Mouse (Mus musculus) spleen, postnatal 10 days (tissue): ENCODE measurements around the gene Zscan12.
A peak's percentile ranks its signal among the peaks of the same experiment; 100 is the strongest.

Source experiments
- DNase-seq, 2 experiments: peaks; one replicate each; pipeline ENCODE4 v3.0.0; 2021 to 2022; ENCODE audit warnings: low spot score in 2 of 2

Zscan12 gene

DNA sequence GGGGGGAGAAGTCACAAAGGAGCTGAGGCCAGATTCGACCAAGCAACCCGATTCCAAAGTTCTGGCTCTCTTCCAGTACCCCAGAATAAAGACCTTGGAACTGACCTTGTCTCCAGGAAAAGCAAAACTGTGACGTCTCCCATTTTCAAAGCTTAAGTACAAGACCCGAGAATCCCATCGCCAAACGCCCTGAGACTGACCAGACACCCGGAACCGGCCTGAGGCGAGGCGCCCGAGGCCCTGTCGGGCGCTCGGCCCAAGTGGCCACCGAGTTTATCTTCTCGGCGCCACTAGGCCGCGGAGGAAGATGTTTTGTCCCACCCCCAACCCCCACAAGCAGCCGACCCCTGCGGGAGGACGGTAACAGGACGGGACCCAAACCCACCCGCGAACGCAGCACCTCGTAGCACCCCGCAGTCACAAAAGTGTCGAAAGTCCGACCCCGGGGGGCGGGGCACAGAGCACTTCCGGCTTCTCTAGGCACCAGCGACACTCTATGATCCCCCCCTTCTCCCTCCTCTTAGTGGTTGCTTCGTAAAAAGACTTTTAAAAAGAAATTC is 39.7 kb downstream of the Zscan12 start, which contains the start of gene Zkscan3:
TSS of gene Zkscan3 (minus strand) at position 469 of the 560 bp plus-strand sequence.
- peak; percentile 82 to 91 for DNase-seq

DNA sequence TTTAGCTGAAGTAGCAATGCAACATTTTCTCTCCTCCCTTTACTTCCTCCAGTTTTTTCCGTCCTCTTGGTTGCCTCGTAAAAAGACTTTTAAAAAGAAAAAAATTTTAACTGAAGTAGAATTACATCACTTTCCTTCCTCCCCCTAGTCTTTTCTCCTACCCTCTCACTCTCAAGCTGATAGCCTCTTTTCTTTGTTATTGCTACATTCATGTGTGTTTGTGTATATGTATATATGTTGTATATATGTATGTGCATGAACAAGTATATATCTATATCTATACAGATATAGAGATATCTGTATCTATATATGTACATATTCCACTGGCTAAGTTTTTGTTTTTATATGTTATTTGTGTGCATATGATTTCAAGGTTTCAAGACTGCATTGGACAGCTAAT is 40.2 kb downstream of the Zscan12 start:
- no peak for DNase-seq

DNA sequence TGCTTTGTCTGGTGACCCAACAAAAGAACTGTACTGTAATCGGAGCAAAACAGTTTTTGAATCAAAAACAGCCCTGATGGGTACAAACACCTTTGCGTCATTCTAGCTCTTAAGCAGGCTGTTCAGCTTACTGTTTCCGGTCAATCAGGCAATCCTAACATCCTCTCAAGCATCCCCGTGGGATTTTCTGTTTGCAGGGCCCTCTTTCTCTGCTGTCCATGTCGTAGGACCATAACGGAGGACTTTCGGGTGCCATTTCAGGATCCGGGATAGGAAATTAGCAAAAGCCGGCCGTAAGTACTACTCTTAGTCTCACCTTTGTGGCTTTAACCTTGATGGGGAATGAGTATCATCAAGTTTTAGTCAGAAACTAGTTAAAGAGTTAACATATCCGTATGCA is 44.7 kb downstream of the Zscan12 start:
- no peak for DNase-seq

DNA sequence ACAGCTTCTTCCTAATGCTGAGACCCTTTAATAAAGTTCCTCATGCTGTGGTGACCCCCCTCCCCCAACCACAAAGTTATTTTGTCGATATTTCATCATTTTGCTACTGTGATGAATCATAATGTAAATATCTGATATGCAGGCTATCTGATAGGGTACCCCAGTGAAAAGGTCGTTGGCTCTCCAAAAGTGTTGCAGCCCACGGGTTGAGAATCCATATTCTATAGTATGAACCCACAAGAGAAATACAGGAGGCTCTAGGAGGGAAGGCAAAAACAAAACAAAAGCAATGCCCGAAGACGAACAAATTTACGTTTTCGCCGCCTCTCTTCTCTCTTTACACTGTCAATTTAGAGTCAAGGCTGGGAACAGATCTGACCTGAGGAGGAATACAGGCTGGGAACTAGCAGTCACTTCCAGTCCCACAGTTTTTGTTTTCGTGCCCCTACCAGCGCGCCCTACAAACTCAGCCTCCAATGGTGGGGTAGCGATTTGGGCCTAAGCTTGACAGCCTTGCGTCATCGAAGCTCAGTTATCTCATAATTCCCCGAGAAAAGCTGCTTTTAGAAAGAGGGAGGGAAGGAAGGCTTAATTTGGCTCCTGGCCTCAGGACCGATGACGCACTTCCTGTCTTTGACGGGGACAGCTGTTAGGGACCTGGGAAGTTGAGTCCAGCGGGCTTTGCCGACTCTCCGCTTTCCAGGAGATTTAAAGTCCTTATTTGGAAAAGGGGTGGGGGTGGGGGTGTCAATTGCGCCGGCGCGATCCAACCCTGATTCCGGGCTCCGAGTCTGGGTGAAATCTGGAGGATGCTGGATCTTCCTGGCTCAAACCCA is 45.6 kb downstream of the Zscan12 start:
- DNase-seq = peak; percentile 35 to 64

DNA sequence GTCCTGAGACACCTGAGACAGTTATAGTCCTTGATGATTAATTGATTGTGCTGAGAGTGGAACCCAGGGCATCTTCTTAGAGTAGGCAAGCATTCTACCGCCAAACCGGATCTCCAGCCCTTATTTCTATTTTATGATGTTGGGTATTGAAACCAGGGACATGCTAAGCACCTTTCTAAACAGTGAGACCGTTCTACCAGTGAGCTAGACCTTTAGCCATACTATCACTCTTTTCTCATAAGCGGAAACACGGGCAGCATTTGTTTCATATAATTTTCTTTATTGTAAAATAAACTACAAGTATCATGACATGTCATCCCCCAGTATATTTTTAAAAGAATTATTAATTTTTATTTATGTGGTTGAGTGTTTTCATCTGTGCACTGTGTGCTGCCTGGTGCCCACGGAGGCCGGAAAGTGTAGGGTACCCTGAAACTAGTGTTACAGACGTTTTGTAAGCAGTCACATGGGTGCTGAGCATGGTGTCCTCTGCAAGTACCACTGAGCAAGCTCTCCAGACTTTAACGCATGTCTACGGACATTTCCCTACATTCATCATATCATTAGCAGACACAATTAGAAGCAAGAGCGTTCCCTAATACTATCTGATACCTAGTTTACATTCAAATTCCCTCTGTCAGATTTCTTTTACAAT is 46.3 kb downstream of the Zscan12 start:
- no peak for DNase-seq

DNA sequence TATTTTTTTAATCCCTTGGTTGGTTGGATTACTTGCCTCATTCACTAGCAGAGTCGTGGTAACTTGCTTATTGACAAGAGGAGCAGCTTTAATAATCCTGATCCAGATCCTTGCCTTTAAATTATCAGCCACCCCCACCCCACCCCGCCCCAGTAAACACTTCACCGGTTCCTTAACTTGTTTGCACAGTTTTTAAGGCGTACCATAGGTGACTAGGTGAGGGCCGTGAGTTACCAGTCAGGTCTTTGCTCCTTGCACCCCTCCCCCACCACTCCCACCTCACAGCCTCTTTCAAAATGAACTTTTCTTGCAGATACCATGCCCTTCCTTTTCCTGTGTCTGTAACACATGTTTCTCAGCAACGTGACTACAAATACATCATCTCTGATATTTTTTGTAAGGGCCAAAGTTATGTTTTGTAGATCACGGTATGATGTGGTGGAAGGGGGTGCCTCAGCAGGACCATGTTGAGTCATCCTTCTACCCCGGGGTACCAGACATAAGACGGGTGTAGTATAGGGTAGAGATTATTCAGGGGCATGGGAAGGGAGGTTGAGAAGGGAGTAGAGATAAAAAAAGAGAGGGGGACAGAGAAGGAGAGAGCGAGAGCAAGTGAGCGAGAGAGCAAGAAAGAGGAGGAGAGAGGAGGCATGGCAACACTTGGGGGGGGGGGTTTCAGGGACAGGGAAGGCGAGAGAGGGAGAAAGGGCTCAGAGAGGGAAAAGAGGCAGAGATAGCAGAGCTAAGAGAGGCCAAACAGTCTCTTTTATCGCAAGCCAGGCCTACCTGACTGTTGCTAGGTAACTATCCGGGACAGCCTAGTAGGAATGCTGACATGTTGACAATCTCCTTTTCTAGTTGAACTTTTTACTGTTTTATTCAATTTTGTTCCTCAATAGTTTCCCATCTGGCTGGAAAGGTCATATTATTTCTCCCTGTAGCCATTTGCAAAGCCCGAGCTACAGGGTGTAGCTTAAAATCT is 51.9 kb downstream of the Zscan12 start:
- no peak for DNase-seq

DNA sequence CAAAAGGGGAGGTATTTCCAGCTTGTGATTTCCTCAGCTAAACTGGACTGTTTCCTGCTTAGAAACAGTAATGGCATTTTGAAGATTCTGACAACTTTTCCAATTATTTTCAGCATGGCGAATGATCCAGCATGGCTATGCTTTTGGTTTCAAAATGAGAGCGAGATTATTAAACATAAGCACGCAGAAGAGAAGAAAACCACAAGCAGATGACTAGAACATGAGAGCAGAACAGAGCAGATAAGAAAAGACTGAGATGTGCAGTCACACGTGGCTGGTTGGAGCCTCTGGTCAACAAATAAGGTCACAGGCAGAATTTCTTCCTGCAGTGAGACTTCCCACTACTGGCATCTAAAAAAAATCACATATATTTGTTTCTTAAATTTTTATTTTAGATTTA is 52.6 kb downstream of the Zscan12 start:
- no peak for DNase-seq

DNA sequence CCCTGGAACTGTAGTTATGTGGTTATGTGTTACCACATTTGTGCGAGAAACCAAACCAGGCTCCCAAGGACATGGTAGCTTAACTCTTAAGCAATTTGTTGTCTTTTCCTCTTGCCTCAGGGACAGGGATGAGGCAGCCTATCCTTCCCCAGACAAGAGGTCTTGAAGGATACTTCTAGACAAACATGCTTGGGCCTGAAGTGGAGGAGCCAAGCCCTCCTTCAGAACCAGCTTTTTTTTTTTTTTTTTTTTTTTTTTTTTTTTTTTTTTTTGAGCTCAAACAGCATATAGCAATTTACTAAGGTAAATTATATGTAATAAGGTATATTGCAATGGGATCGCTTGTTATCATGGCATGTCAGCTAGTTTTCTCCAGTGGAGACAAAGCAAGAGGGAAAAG is 53.1 kb downstream of the Zscan12 start:
- DNase-seq = no peak

DNA sequence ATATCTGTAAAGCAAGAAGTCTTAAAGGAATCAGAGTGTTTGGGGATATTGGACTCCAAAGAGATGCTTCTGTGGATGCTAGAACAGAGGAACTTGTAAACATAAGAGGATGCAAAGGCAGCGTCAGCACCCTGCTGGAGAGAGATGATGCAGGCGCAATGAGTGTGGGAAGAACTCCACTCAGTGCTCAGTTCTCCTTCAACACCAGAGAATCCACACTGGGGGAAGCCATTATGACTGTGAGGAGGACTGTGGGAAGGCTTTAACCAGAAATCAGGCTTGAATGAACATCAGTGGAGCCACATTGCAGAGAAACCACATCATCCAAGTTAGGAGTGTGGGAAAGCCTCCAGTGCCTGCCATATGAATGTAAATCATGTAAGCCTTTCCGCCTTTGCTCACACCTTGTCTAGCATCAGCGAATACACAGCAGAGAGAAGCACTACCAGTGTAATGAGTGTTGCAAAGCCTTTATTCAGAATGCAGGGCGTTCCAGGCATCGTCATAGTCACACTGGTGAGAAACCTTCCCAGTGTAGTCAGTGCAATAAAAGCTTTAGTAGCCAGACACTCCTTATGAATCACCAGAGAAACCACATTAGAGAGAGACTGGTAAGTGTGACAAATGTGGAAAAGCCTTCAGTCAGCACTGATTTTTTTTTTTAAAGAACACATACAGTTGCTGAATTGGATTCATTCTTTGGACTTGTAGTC is 54.8 kb downstream of the Zscan12 start:
- DNase-seq = no peak

DNA sequence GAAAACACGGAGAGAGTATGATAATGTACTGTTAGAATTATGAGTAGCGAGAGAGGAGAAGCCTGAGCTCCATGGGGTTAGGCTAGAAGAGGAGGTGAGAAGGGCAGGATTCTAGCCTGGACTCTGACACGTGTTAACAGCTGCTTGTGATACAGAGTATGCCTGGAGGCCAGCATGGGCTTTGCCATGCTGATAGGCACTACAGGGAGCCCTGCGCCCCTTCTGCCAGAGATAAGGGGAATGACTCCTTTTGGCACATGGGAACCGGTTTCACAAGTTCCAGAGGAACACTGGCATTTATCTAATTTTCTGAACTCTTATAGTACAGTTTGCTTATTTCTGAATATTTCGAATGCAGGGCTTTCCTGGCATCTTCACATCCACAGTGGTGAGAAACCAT is 56.2 kb downstream of the Zscan12 start:
- DNase-seq = peak in 1 of 2 experiments; percentile 40
